Mouse (Mus musculus) kidney, adult 9 months (tissue): ENCODE data around the gene Mgat4e.
A peak's percentile ranks its signal among the peaks of the same experiment; 100 is the strongest.
"Not testable (repeated sequence)": the region's sequence is repeated elsewhere in the genome, so short reads cannot be mapped to it uniquely, and the experiment has no call there.

Source experiments
- DNase-seq: peaks from one replicate; pipeline ENCODE4 v3.0.0; 2022

Mgat4e gene

DNA sequence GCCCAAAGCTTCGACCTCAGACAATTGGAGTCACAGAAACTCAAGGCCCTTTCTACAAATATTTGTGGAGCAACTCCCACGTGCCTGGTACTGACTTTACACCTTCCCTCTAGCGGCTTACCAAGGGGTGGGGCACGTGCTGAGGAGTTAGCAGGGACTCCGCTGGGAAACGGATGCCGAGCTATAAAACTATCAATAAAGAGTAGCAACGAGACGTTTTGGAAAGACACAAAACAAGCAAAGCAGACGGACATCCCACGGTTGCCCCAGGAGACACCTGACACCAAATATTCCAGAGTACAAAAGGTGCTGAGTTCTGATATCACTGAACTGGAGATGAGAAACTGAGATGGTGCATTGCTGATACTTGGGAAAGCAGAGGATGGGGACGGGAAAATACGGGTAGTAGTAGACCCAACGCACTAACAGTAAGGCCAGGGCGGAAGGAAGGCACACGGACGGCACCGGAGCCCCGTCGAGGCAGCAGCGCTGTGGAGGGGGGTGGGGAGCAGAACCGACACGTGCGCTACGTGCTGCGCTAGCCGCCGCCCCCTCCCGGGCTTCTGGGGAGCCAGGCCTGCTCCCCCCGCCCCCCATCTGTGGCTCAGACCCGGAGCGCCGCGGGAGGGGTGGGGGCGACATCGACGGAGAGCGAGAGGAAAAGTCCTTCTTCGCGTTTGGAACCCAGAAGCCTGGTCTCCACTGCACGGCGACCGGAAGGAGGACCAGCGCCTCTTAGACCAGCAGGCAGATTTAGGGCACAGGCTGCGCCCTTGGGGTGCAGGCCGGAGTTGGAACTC lies 6.6 kb upstream of the Mgat4e start:
- peak; percentile 11 for DNase-seq

DNA sequence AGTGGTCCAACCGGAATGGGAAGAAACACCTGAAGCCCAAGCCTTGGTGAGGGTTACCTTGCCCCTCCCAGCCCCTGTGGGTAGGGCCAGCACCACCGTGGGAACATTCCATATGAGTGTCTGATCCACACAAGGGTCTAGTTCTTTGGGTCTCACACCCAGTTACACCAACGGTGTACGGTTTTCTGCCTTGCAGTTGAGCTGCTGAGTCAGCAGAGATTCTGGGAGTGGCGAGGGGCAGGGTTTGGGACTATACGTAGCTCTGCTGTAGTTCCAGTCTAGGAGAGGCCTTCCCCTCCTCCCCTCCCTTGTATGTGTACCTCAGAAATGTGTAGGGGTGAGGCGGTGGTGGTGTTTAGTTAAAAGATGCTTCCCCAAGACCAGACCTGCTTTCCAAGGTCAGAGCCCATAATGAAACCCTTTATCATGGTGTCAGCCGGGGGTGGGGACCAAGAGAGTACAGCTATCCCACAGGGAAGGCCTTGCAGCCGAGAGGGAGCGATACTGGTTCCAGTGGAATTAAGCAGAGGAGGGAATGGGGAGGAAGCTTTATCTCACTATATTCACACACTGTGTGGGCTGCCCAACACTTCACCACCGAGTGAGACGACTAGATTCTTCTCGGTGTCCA lies 5.9 kb upstream of the Mgat4e start:
- no peak for DNase-seq

DNA sequence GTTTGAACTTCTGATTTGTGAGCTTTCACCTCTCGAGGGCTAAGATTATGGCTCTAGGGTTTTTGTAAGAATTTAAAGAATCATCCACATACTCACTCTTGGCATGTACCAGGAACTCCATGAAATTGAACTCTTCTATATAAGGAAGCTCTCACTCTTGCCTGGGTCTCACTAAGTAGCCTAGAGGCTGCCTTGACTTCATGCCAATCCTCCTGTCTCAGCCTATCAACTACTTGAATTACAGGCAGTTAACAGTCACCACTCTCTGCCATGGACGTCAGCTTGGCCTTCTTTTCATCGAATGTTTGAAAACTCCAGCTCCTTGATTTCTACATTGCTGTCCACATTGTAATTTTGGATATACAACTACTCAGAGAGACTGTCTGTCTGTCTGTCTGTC lies 2.9 kb upstream of the Mgat4e start:
- no peak for DNase-seq

DNA sequence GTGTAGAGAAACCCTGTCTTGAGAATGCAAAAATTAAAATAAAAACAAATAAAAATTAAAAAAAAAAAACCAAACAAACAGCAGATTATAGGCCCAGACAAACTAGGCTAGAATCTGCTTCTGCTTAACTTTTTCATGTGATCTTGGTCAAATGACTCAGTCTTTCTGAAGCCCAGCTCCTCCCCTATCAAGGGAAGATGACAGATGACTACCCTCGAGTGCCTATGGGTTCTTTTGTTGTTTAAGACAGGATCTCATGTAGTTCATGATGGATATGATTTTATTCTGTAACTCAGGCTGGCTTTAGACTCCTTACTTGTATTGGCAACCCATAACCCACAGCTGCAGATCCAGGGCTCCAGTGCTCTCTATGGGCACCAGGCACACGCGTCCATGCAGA lies 2.4 kb upstream of the Mgat4e start:
- DNase-seq: no peak

DNA sequence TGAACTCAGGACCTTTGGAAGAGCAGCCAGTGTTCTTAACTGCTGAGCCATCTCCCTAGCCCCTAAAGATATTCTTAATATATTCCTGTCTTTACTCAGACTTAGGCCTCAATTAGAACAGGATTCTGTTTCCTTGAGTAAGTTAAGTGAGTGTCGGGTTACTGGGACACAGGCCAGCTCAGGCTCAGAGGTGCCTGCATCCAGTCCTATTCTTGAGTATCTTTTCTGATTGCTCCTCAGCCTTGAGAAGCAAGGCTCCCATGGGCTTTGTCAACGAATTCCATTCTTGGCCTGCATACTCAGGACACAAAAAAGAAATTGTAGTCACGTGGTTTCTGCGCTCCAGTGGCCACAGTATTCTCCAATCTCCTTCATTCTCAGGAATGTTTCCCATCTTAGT lies 1.3 kb downstream of the Mgat4e start:
- DNase-seq: no peak

DNA sequence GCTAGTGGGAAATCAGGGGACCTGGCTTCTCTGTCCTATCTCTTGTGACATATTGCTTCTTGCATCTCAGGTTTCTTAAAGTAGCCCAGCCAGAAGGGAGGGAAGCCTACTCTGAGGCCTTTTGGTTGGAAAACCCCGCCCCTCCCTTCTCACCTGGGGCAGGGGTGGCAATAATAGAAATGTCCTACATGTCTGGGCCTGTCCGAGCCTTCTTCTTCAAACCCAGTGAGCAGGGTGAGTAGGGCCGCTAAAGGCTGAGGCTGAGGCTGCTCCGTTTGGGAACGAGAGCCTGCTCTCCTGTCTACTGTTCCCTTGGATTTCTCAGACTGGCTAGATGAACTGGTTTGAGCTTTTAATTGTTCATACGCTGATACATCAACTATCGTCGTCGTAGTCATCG lies 8.9 kb downstream of the Mgat4e start:
- no peak for DNase-seq

DNA sequence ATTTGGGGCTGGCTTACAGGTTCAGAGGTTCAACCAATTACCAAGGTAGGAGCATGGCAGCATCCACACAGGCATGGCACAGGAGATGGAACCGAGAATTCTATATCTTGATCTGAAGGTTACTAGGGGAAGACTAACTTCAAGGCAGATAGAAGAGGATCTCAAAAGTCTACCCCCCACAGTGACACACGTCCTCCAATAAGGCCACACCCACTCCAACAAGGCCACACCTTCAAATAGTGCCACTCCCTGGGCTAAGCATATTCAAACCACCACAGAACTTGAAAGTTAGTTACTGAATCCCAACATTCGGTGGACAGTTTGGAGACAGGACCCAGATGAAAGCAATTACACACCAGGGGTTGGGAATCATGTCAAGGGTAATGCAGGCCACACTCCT lies 14.0 kb downstream of the Mgat4e start:
- DNase-seq: no peak

DNA sequence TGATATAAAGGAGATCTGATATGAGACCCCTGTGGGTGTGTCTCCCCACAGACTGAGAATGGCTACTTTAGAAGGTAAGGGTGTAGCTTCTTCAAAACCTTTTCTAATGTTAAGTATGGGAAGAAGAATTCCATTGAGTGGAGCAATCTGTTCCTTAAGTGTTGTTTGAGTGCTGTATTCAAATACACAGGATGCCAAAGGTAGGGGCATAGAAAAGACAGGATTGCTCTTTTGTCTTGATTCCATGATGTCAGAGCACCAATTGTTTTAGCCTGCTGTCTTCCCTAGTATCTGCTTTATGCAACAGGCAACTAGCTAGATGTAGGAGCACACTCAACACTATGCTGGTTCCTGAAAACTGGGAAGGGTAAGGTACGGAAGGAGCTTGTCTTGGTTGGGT lies 14.4 kb downstream of the Mgat4e start:
- DNase-seq: no peak

DNA sequence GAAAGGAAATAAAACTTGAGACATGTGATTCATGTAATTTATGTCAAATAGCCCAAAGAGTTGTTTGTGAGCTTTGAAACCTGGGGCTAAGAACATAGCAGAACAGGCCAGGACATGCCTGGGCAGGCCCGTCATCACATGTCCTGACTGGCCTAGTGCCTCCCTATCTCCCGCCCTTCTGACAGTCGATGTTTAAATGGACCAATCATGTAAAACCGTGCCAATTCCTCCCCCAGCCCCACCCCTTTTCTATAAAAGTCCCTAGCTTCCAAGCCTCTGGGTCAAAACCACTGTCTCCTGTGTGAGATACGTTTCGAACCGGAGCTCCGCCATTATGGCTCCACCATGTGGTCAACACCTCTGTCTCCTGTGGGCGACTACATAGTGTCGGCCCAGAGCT lies 15.8 kb downstream of the Mgat4e start:
- DNase-seq: not testable (repeated sequence)

DNA sequence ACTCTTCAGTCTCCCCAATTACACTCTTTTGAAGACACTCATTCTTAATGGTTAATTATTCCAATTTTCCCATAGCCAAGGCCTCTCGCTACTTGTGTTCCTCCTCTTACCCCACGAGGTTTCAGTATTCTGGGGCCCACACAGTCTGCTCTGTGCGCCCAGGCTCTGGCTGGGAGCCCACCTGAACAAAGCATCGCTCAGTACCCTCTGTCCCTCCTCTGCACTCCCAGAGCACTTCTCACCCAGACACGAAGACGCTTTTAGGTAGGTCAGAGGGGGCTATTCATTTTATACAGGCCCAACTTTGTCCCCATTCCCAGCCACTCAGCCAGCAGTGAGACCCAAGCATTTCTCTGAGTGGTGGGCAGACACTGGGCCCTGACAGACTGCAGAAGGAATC lies 18.9 kb downstream of the Mgat4e start:
- DNase-seq: no peak

DNA sequence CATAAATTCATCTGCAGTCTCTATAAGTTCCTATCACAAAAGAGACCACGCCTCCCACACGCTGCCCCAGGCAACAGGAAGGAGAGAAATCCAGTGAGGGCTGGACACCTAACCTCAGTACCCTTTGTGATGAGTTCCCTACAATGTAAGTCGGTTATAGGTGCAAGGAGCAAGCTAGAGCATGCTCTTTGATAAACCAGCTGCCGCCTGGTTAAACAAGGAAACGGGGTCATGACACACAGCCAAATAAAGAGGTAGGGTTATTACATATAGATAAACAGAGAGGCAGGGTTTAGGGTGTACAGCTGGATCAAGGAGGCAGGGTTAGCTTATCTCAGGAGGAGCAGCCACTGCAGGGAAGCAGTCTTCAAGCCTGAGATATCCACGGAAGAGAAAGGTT lies 22.7 kb downstream of the Mgat4e start:
- no peak for DNase-seq

DNA sequence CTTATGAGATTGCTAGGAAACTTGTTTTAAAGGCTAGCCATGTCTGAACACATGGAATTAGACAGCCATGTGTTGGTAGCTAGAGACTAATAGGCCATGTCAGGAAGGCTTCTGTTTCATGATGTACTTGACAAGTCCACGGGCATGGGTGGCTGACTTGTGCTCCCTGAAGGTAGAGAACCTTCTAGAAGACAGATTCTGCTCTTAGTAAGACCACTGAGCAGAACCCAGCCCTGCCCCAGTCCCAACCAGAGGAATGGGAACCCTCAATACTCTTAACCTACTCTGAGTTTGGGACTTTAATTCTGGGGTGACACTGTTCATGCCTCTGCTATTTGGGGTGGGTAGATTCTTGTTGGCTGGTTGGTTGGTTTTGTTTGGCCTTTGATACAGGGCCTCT lies 24.5 kb downstream of the Mgat4e start:
- no peak for DNase-seq

DNA sequence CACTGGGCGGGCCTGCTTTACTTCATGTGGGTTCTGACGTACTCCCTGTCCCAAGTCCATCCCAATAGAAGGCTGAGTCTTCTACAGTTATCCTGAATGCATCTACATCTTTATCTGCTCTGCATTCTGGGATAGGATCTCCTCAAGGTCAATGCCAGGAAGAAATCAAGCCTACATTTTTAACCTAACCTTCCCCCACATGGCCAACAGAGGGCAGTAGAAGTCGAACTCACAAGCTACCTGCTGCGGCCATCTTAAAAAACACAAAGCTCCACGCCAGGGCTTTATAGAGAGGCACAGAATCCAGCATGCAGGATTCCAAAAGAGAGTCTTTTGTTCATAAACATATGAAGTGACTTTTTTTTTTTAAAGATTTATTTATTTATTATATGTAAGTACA lies 25.1 kb downstream of the Mgat4e start:
- peak; percentile 40 for DNase-seq

DNA sequence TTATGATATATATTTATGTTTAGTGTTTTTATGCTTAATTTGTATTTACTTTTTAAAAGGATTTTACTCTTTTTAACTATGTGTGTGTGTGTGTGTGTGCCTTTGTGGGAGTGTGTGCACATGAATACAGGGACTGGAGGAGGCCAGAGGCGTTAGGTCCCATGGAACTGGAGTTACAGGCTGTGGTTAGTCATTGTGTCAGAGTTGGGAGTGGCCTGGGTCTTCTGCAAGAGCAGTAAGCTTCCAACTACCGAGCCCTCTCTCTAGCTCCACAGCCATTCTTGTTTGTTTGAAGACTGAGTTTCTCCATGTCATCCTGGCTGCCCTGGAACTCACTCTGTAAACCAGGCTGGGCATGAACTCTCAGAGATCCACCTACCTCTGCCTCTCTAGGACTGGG lies 27.2 kb downstream of the Mgat4e start:
- DNase-seq: no peak

DNA sequence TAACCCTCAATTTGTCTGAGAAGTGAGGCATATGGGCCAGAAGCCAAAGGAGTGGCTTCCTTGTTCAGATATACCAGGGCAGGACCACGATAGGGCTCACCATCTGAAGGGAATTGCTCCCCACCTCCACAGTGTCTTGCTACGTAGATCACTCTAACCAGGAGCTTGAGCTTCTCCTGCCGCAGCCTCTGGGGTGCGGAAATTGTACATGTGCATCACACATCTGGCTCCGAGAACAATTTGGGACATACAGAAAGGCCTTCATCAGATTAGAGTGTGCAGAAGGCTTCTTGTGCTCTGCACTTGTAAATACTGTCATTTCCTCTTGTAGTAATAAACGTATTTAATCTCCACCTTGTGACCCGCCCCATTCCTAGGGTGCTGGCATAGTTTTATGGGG lies 28.3 kb downstream of the Mgat4e start:
- DNase-seq: no peak

DNA sequence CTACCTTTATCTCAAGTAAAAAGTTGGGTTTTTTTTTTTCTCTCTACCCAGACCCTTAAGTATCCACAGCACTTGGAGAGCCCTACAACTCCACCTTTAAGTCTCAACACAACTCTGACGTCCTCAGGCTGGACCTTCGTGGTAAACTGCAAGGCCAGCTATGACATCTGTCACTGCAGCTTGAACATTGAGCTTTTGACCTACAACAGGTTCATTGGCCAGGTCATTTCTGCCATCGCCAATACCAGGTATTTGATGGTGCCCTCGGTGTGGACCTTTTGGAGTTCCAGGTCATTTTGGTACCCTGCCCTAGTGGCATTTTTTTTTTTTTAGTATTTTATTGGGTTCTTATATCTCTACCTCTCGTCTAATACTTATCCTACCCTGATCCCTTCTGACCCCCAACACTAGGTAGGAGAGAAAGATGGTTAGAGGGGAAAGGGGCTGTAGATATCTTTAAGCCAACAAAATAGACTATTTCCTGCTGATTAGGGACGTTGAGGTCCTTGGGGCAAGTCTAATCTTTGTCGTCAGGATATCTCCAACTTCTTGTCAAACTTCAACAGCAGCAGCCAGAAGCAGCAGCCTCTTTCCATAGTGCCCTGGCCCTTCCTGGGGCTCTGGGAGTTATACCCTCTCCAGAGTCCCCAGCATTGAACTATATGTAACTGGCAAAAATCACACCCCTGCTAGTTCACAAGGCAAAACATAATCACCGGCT lies 29.3 kb downstream of the Mgat4e start:
- no peak for DNase-seq

DNA sequence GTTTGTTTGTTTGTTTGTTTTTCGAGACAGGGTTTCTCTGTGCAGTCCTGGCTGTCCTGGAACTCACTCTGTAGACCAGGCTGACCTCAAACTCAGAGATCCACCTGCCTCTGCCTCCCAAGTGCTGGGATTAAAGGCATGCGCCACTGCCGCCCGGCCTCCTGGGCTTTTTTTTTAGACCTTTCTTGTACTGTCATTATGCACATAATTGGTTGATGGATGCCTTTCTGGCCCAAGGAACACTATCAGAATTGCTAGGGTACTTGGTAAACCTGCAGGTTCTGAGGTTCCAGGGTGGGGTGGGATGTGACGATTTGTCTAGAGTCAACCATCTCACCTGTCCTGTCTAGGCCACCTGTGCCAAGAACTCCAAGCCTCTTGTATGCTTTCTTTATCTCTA lies 30.3 kb downstream of the Mgat4e start:
- DNase-seq: not testable (repeated sequence)

DNA sequence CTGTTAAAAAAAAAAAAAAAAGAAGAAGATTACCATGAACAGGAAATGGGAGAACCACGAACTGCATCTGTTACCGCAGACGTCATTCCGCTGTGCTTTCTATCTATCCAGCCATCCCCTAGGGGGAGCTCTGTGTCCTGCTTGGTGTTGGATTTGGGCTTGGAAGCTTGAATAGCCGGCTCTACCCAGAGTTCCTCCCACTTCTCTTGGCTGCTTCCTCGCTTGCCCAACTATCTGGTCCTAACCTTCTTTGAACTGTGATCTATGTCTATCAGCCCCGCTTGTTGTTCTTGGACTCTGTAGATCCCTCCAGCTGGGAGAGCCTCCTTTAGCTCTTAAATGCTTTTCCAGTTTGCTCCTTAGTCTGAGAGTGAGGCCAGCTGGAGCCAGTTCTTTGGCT lies 30.8 kb downstream of the Mgat4e start:
- peak; percentile 93 for DNase-seq

DNA sequence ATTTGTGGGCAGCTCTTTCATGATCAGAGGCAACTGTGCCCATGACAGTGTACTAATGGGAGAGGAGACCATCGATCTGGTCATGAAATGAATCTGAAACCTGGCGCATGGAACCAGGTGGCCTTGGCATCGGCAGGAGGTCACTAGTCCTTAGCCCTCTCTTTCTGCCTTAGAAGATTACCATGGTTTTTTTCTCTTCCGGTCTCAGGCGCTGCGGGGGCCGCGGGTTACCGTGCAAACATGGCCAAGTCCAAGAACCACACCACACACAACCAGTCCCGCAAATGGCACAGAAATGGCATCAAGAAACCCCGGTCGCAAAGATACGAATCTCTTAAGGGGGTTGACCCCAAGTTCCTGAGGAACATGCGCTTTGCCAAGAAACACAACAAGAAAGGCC lies 31.6 kb downstream of the Mgat4e start:
- not testable (repeated sequence) for DNase-seq

DNA sequence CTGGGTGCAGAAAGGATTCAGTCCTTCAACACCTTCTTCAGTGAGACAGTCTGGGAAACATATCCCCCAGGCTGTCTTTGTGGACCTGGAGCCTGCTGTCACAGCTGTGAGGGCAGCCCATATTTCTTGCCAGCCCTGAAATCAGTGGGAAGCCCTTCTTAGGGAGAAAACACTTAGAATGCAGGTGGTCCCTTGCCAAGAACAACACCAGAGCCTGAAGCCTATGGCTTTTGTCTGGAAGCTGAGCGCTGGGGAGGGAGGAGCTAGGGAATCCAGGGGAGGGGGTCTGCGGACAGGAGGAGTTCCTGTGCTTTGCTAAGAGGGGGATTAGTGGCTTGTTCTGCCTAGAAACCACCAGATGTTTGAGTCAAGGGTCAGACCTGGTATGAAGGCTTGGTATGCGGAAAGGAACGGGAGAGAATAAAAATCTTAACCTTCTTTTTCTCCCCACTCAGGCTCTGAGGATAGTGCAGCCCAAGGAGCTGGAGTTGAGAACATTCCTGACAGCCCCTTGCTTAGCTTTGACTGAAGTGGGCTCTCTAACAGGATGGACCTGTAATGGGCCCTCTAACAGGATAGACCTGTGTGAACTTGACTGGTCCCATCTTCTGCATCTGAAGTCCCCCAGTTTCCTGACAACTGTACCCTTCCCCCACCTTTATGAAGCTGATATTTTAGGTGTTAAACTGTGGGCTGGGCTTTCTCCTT lies 32.8 kb downstream of the Mgat4e start:
- DNase-seq: no peak

DNA sequence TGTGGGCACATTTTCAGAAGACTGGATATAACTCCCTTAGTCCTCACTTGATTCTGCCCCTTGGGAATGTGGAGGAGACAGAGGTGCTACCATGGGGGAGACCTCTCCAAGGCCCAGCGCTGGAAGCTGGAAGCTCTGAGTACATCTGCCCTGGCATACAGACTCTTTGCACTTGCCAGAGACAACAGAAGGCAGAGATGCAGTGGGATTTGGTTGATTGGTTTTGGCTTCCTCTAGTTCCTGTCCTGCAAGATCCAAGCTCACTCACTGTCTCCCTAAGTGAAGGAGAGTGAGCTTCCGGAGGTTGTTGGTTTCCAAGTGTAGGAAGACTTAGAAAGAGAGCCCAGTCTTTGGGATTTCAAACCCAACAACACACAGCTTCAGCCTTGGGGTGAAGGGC lies 33.6 kb downstream of the Mgat4e start:
- no peak for DNase-seq

DNA sequence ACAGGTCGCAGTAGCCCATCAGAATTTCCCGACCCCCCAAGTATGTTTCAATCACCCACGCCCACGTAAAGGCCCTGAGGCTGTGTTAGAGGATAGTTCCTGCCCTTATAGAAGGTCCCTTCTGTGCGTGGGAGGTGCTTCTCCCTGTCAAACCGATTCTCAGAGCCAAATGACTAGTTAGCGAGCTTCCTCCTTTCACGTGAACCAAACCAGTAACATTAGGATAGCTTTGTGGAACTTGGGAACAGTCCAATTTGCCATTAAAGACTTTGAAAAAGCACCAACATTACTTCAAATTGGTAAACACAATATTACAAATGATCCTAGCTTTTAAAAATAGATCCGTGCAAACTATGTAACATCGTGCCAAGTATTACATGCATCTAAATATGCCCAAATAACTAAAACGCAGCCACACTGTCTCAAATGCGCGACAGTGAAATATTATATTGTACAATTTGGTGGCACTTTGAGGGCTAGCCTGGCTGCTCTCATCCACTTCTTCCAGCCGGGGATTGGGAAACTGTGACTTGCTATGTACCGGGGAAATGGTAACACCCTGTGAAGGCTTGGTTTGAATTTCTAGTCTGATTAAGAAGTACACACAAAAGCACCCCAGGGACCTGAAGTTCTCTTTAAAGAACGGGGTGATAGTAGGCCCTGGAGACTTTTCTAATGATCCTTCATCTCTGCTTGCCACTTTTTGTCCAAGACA lies 35.4 kb downstream of the Mgat4e start:
- DNase-seq: no peak

DNA sequence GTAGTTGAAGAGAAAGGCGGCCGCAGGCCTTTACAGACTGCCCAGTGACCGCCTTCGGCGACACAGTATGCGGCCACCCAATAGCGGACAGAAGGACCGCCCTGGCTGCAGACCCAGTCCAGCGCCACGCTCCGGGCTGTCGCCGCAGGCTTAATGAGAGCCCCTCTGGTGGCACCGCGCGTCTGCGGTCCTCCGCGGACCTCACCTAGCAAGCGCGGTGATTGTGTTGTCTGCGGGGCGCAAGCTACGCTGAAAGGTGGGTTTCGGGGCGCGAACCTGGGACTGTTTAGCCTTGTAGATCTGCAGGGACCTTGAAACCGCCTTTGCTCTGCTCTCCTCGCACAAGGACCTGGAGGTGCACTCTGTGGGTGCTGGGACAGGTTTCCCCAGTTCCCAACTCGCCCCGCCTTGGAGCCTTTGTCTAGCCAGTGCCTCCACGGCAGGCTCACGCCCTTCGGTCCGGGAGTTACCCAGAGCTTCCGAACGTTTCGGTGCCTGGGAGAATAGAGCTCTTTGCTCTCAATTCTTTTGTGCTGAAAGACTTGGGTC lies 36.1 kb downstream of the Mgat4e start:
- peak; percentile 21 for DNase-seq
